Mouse (Mus musculus) gastrocnemius, postnatal 36 days (tissue): Measurements from ENCODE around the gene Hax1. TPM values are rescaled to one million over a fixed set of nuclear protein-coding genes. Genes with fewer than 3 reads are reported as not detected.

Experiments
- DNase-seq, 2 experiments: peaks; one replicate each; pipeline ENCODE4 v3.0.0; 2022
- intact Hi-C: fragments of 180-260 bp; cut with DNase I; formaldehyde crosslinking; loops from one replicate; pipeline ENCODE4 v1.15.1; 2025
- microRNA-seq, 2 experiments: library from miRNA; unstranded; fragments of <30 nt; microRNA quantifications; one replicate each; pipeline ENCODE4 v1.2.0; 2021
- total RNA-seq, 2 experiments: library from RNA; stranded (reverse); gene quantifications; 2 replicates each; pipeline ENCODE4 v1.2.3; 2021

Hax1 gene
- total RNA-seq, 2 experiments from 2014 or later, result 41.9 to 49.5 TPM

- intact Hi-C loops, result loop anchor here (10.0 kb wide), 1 partner anchor 178 kb away; no protein-coding TSS in a partner anchor
Measured at GRCm38 (mm10) chr3:89963221-89963763, 35.3 kb downstream of the Hax1 start, which contains the start of gene Atp8b2. TSS of gene Atp8b2 (minus strand) at chr3:89963508.

GRCm38 (mm10) chr3:89962751-89963220 is 35.8 kb downstream of the Hax1 start:
- DNase-seq, result peak in 1 of 2 experiments; percentile 34
- intact Hi-C loops, result loop anchor here (10.0 kb wide), 1 partner anchor 178 kb away; no protein-coding TSS in a partner anchor

More at GRCm38 (mm10) chr3:89963221-89963763, 35.3 kb downstream of the Hax1 start, which contains the start of gene Atp8b2:
- peak; percentile 32 to 52 for DNase-seq

GRCm38 (mm10) chr3:89962059-89962750 is 36.4 kb downstream of the Hax1 start:
- peak; percentile 32 to 50 for DNase-seq
- intact Hi-C loops, result loop anchor here (10.0 kb wide), 1 partner anchor 177 kb away; no protein-coding TSS in a partner anchor

GRCm38 (mm10) chr3:89961436-89961835 is 37.1 kb downstream of the Hax1 start:
- intact Hi-C loops, result loop anchor here (10.0 kb wide), 1 partner anchor 177 kb away; no protein-coding TSS in a partner anchor
- DNase-seq, result no peak

- intact Hi-C loops, result loop anchor here (10.0 kb wide), 1 partner anchor 176 kb away; no protein-coding TSS in a partner anchor
- DNase-seq, result peak; percentile 83 to 90
Measured at GRCm38 (mm10) chr3:89960469-89960868, 38.1 kb downstream of the Hax1 start.

GRCm38 (mm10) chr3:89959435-89959834 is 39.1 kb downstream of the Hax1 start:
- DNase-seq, result no peak
- intact Hi-C loops, result no loop called here

GRCm38 (mm10) chr3:89957880-89958279 is 40.7 kb downstream of the Hax1 start:
- intact Hi-C loops, result no loop called here
- no peak for DNase-seq

GRCm38 (mm10) chr3:89956177-89956971 is 42.2 kb downstream of the Hax1 start:
- intact Hi-C loops, result no loop called here

GRCm38 (mm10) chr3:89953420-89953819 is 45.2 kb downstream of the Hax1 start:
- peak; percentile 59 to 66 for DNase-seq
- intact Hi-C loops, result loop anchor here (2.0 kb wide), 1 partner anchor 123 kb away; no protein-coding TSS in a partner anchor

More at GRCm38 (mm10) chr3:89956177-89956971, 42.2 kb downstream of the Hax1 start:
- no peak for DNase-seq

GRCm38 (mm10) chr3:89948655-89949054 is 49.9 kb downstream of the Hax1 start:
- intact Hi-C loops, result no loop called here

GRCm38 (mm10) chr3:89948021-89948420 is 50.6 kb downstream of the Hax1 start:
- no peak for DNase-seq
- intact Hi-C loops, result no loop called here

More at GRCm38 (mm10) chr3:89948655-89949054, 49.9 kb downstream of the Hax1 start:
- DNase-seq, result no peak

Small RNA genes lying within 50 kb of the gene (microRNA-seq; reads per million reads assigned to microRNA genes)
- 0 to 0.74 reads per million in 2 experiments for gene Mir7669

Other genes with a start within 250 kb of the Hax1 start
- gene Chrnb2, start 234.1 kb downstream of the Hax1 start, total RNA-seq, result under 1 TPM; 0.08 to 0.10 TPM
- 10 to 100 TPM; 12.5 to 13.7 TPM for gene Ube2q1, start 225.2 kb downstream of the Hax1 start, total RNA-seq
- 1 to 10 TPM; 3.7 to 4.6 TPM for gene She, start 167.4 kb downstream of the Hax1 start, total RNA-seq
- gene Il6ra, start 85.6 kb downstream of the Hax1 start, total RNA-seq, result 1 to 10 TPM; 4.4 to 4.8 TPM
- 10 to 100 TPM; 12.5 to 15.3 TPM for gene Atp8b2, start 35.3 kb downstream of the Hax1 start, total RNA-seq
- gene 4933434E20Rik, start 52.9 kb upstream of the Hax1 start, total RNA-seq, result 10 to 100 TPM; 78.1 to 90.6 TPM
- 10 to 100 TPM; 80.6 to 90.5 TPM for gene Ubap2l, start 53.8 kb upstream of the Hax1 start, total RNA-seq
- 100 to 1,000 TPM; 150 to 798 TPM for gene Tpm3, start 73.9 kb upstream of the Hax1 start, total RNA-seq
- under 1 TPM in 1 of 2 experiments, not detected in 1; 0.05 TPM for gene Nup210l, start 105.4 kb upstream of the Hax1 start, total RNA-seq
- gene Rps27, start 214.9 kb upstream of the Hax1 start, total RNA-seq, result 100 to 1,000 TPM; 700 to 984 TPM
- 1 to 10 TPM; 6.1 to 7.1 TPM for gene Rab13, start 214.9 kb upstream of the Hax1 start, total RNA-seq
- 10 to 100 TPM; 58.9 to 63.8 TPM for gene Jtb, start 232.8 kb upstream of the Hax1 start, total RNA-seq
- under 1 TPM in 1 of 2 experiments, not detected in 1; 0.26 TPM for gene Creb3l4, start 244.7 kb upstream of the Hax1 start, total RNA-seq
- 10 to 100 TPM; 47.5 to 48.3 TPM for gene Slc39a1, start 249.4 kb upstream of the Hax1 start, total RNA-seq